Mouse (Mus musculus) lung, postnatal 4 days (tissue): Measurements from ENCODE around the gene Hoxb7.

Source experiments
- DNase-seq, 2 experiments: peaks; one replicate each; pipeline ENCODE4 v3.0.0; 2021

Hoxb7 gene

GRCm38 (mm10) chr11:96338957-96339855 is 52.8 kb downstream of the Hoxb7 start:
- no peak for DNase-seq
